Mouse (Mus musculus) urinary bladder, postnatal 25 days (tissue): ENCODE results near the gene Spp1.
A peak's percentile ranks its signal among the peaks of the same experiment; 100 is the strongest.
"Not testable (repeated sequence)": the region's sequence is repeated elsewhere in the genome, so short reads cannot be mapped to it uniquely, and the experiment has no call there.

Experiments
- DNase-seq: peaks from one replicate; pipeline ENCODE4 v3.0.0; 2022; ENCODE audit warnings: low spot score

Gene Spp1

DNA sequence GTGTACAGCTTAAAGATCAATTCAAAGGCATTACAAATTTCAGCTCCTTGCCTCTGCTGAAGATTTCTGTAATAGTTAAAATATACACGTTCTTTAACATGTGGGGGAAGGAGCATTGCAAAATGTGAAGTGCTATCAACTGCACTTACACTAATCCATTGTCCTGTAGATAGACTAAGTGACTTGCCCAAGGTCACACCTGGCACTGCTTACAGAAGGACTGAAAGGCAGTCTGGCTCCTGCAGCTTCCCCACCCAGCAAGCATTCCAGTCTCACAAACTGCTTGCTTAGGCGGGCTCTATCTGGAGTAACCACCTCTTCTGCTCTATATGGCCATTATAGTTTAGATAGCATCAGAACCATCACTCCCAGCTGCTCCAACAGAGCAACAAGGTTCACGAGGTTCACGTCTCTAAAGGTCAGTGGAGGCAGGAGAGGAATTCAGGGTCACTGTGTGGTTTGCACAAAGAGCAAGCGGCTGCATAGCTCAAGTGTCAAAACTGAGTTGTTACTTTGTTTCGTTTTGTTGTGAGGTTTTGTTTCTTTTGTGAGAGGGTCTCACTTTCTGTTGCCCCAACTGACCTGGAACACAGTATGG, 851 bp upstream of the Spp1 start:
- DNase-seq: no peak

DNA sequence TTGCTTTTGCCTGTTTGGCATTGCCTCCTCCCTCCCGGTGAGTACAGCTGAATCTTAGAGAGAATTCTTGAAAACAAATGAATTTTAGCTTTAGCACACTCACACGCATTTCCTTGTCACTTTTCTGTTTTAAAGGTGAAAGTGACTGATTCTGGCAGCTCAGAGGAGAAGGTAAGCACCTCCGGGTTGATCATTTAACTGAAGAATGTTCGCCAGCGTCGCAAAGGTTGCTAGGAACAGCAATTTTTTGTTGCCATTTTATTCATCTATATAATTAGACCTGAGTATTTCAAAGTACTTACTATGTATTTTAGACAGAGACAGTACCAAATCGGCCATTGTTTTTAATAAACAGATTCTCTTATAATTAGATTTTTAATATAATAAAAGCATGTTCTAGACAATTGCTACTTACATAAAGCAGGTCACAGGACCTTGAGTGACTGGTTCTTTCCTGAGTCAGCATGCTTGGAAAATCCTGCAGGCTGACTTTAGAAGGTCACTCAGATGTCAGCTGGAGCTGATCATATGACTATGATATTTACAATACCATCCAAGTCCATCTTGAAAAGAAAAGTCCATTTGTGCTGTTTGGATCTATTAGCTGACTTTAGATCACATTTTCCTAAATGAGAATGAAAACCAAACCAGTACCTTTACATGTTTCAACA, 1.6 kb downstream of the Spp1 start:
- no peak for DNase-seq

DNA sequence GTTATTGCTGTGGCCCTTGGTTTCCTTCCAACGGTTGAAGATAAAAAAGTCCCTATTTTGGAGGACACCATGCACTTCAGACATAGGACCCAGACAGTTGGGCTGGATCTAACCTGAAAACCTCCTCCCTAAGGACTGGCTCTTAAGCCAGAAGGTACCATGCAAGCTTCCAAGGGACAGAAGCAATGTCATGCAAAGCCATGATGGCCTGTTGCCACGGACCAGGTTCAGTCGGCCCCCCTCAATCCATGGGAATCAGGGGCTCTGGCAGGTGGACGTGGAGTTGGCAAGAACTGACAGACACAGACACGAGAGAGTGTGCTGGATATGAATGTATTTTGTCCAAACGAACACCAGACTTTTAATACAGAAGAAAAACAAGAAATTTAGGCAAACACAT, 7.5 kb downstream of the Spp1 start:
- DNase-seq: no peak

DNA sequence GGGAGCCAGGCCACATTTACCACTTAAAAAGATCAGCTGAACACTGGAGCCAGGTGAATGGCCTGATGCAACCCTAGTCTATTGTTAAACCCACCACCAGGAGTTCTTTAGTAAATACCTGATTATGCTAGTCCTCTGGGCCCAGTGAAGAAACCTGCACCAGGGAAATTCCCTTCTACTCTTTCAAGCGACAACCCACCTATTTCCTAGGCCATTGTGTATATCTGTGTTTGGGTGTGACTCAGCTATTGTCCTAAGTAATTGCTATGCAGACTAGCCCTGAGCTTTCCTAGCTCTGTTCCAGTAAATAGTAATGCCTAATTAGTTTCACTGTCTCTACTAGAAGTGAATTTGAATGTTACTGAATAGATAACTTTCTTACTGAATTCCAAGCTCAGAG, 7.9 kb downstream of the Spp1 start:
- no peak for DNase-seq

DNA sequence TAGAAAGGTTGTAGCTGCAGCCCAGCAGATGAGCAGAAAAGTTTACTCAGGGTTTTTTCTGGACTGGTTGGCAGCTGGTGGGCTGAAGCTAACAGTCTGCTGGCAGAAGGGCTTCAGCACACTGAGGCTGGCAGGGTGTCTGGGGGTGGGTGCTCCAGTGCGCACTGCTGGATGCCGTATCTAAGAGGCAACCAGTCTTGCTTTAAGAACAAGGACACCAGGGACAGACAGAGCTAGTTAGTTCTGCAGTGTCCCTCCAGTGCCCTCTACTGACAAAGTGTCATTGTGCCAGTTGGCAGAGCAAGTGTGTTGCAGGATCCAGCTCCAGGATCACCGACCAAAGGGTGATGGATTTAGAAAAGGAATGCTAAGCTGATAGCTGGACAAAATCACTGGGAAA, 11.2 kb downstream of the Spp1 start:
- no peak for DNase-seq

DNA sequence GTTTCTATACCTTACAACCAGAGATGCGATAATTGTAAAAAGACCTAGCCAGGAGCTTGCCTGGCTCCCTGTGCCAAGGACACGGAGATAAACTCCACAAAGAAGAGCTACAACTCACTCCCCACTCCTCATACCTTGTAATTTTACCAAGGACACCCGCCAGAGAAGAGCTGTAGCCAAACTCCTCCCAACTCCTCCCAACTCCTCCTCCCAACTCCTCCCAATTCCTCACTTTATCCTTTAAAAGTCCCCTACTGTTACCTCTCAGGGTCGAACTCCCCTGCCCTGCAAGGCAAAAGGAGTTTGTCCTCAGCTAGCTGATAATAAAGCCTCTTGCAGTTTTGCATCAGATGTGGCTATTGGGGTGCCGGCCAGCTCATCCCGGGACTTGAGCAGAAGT, 13.4 kb downstream of the Spp1 start:
- not testable (repeated sequence) for DNase-seq

DNA sequence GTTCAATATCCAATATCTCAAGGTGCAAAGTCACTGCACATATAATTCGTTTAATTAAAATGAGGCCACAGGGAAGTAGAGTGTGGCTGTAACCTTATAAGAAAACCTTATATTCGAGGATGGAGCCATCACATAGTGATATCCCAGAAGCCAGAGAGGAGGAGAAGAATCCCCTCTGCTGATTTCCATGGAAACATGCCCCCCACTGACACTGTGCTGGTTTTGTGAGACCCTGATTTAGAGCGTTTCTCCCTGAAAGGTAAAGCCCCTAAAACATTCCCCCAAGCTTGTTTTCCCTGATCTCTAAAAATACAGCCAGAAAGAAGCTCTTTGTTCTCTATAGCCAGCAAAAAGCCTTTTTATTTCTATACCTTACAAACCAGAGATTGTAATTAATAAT, 14.6 kb downstream of the Spp1 start:
- no peak for DNase-seq

DNA sequence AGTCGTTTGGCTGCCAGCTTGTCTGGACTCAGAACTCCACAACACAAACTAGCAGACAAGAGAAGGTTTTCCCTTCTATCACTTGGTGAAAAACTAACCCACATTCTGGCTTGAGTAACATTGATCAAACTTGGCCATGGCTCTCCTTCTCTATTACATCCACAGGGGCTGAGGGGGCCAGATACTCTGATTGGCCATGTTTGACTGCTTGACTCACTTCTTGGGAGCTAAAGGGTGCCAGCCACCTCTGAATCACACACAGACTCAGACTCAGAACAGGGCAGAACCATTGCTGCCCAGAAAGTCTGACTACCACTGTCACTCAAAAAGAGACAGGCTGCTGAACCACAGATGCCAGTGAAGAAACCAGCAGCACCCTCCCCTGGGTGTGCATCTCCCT, 18.2 kb downstream of the Spp1 start:
- DNase-seq: no peak

DNA sequence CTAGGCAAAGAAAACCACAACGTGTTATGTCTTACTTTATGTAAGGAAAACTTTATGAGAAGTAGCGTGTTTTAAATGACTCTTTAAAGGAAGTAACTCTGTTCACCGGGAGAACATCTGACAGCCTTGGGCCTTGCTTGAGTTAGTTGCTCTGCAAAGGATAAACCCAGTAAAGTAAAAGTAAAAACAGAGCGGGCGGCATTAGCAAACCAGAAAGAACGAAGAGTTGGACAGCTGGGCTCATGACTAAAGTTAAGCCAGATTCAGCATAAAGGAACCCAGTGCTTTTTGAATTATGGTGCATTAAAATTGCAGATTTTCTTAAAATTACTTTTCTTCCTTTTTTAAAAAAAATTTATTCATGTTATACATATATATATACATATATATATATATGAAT, 19.6 kb downstream of the Spp1 start:
- no peak for DNase-seq

DNA sequence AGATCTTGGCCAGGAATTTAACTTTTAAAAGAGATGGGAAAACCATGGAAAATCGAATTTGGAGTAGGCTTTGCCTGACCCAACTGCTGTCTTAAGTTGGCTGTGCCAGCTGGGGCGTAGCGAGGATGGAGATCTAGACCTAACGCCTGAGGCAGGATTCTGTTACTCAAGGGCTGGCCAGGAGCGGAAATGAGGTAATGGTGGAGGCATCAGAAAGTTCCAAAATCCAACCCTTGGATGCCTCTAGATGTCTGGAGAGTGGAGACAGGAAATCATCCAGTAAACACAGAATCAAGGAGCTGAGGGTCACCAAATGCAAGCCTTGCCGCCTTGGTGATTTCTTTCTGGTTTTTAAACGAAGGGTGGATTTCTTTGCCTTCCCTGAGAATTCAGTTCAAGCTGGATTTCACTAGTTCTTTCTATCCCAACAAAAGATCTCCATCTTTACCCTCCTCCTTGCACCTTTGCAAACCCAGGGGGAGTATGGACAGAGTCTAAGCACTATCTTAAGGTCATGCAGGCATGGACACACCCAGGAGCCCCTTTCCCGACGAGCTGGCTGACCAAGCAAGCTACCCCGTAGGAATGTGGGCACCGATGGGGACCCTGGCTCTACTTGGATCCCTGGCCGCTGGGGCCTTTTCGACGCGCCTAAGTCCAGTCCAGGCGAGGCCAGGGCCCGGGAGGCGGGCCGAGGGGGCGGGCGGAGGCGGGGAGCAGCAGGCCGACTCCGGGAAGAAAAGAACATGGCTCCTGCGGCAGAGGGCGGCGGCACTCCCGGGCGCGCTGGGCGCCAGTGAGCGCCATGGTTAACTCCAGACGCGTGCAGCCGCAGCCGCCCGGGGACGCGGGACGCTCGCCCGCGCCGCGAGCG, 24.2 kb downstream of the Spp1 start, which contains the start of gene Pkd2:
TSS of gene Pkd2 (plus strand) at position 619 of the 874 bp plus-strand sequence.
- DNase-seq: peak; percentile 74

DNA sequence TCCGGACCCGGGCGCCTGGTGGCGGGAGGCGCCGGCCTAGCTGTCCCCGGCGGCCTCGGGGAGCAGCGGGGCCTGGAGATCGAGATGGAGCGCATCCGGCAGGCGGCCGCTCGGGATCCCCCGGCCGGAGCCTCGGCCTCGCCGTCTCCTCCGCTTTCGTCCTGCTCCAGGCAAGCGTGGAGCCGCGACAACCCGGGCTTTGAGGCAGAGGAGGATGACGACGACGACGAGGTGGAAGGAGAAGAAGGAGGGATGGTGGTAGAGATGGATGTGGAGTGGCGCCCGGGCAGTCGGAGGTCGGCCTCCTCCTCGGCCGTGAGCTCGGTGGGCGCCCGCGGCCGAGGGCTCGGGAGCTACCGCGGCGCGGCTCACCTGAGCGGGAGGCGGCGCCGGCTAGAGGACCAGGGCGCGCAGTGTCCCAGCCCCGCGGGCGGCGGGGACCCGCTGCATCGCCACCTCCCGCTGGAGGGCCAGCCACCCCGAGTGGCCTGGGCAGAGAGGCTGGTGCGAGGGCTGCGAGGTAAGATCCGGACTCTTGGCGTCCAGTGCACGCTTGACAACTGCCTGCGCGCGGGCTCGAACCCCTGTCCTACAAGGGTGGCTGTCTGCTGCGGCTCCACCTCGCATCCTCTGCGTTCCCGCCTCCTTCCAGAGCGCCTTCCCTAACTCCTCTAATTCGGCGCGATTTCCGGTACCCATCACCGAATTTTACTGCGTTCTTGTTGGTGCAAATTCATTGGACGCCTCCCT, 25.0 kb downstream of the Spp1 start:
- DNase-seq: peak; percentile 41

DNA sequence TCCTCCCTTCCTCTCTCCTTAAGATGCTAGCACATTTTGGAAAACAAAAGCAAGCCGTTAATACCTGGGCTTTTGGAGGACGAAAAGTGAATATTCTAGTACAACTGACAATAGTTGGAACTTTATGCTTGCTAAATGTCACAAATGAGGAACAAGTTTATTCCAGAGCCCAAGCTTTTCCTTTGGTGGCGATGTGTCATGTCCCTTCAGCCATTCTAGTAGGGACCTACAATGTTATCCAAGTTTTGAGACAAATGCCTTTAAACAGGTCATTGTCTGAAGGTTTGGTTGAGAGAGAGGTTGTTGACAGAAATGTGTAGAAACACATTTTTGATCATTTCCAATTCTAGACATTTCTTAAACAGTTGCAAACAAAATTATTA, 25.5 kb downstream of the Spp1 start:
- no peak for DNase-seq

DNA sequence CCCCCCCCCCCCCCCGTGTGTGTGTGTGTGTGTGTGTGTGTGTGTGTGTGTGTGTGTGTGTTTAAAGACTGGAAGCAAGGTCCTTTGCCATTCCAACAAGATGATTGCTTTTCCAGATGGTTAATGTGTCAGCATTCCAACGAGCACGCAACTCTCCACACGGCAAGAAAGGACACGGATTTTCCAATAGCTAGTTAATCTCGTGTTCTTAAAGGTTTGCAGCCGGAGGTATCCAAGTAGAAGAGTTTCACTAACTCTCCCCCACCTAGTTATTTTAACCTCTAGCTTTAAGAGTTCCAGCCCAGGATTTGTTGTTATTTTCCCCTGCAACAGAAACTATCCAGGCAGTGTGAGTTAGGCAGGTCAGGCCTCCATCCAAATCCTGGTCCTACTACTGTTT, 25.9 kb downstream of the Spp1 start:
- DNase-seq: no peak

DNA sequence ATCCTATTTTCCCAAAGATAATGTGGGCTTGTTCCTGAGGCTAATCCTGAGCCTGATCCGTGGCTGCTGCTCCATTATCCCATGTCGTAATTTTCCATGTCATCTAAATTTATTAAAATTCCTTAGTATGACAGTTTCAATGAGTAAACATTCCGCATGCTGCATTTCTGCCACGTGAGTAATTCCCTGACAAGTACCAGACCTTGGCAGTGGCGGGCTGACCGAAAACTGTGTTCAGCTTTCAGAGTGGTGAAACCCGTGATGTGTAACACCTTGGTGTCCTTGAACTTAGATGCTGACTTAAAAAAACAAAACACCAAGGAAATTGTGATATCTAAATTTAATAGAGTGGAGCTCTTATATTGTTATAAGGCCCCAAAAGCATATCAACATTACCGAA, 30.4 kb downstream of the Spp1 start:
- DNase-seq: no peak

DNA sequence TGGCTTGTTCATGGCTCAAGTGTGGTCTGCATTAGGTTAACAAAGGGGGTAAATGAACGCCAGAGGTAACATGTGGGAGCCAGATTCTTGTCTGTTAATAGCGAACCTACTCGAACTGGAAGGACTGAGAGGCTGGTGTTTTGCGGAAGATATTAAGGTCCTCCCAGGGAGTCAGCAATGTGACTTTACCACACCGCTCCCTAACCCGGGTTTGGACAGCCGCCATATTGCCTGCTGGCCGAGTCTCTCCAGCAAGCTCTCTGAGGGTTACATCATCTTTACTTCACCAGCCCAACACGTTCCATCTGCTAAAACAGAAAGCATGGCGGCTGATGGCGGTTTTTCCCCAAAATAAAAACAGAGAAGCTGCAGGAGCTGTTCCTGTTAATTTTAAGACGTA, 30.8 kb downstream of the Spp1 start:
- DNase-seq: peak; percentile 57

DNA sequence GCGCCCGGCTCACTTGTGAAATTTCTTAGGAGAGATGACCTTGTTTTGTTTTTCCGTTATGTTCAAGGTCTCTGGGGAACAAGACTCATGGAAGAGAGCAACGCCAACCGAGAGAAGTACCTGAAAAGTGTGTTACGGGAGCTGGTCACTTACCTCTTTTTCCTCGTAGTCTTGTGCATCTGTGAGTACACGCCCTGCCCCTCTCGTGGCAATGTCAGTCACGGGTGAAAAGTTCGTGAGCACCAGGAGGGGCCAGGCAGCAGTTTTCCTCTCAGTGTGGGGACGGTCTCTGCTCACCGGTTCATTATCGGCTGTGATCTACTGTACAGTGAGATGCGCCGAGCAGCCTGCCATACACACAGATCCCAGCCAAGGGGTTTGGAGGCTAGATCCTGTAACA, 31.9 kb downstream of the Spp1 start:
- no peak for DNase-seq

DNA sequence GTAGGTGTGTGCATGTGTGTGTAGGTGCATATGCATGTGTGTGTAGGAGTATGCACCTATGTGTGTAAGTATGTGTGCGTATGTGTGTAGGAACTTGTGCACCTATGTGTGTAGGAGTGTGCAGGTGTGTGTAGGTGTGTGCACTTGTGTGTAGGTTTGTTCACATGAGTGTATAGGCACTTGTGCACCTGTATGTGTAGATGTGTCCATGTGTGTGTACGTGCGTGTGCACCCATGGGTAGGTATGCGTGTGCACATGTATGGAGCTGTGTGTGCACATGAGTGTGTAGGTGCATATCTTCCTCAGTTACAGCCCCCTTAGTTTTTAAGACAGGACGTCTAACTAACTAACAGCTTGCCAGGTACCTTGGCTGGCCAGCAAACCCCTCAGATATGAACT, 33.7 kb downstream of the Spp1 start:
- no peak for DNase-seq

DNA sequence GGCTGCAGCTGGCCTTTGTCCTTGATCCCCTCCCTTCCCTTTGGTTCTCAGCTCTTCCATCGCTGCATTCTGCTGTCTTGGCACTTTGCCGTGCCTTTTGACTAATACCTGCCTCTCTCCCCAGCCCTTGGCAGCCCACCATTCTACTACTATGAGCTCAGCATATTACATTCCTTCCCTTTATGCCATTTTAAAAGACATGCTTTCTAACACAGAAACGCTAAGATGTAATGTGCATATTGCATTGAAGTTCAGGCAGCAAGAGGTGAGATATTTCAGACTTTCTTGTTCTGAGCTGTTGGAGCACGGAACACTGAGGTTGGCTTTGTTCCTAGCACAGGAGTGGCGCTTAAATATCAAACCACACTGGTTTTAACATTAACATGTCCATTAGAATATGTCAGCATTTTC, 36.1 kb downstream of the Spp1 start:
- no peak for DNase-seq

DNA sequence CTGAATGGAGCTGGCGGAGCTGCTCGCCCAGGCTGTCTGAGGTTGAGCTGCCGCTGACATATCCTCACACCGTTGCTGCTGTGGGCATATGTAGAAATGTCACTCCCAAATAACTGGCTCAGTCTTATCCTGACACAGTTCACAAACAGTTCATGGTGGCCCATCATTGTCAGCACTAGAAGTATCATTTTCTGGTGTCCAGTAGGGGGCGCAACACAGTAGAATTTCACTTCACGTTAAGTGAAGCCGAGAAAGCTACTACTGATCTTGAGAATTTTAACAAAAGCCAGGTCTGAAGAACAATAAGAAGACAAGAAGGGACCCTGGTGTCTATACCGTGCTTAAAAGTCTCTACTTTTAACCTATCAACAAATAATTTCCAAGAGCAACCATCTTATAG, 37.5 kb downstream of the Spp1 start:
- DNase-seq: no peak

DNA sequence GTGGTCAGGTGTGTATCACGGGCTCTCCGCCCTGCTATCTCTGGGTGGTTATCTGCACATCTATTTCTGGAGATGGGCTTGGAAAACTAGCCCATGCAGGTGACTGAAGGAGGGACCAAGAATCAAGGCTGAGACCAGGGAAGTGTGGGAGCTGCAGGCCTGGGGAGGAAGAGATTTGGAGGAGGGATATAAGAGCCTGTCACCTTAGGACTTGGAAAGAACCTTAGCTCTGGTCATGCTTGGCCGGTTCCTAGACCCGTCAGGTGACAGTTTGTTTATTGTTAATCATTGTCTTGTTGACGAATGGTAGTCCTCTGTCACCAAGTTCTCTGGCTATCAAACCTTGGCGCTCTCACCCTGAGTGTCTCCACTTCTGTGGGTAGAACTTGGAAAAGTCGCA, 45.4 kb downstream of the Spp1 start:
- DNase-seq: no peak

DNA sequence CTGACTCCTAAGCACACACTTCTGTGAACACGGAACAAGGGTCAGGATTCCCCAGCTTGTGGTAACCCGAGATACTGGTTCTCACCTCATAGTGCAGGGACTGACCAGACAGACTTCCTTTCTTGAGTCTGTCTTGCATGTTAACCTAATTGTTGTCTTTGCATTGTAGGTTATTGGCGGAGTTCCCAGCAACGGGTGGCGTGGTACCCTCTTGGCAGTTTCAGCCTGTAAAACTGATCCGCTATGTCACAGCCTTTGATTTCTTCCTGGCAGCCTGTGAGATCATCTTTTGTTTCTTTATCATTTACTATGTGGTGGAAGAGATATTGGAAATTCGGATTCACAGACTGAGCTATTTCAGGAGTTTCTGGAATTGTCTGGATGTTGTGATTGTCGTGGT, 47.9 kb downstream of the Spp1 start:
- DNase-seq: no peak
